Mouse (Mus musculus) activated CD4-positive, CD25-positive, alpha-beta regulatory T cell, adult 4 months (primary cell): ENCODE measurements around the gene Inhbc. TPM values are rescaled to one million over a fixed set of nuclear protein-coding genes. Genes with fewer than 3 reads are reported as not detected.

Experiments used
- polyA plus RNA-seq, 2 experiments: library from polyadenylated mRNA; unstranded; fragments of 100-300 nt; shearing (Covaris generic); gene quantifications; one replicate each; pipeline ENCODE4 v1.2.1; 2017

The Inhbc gene
- polyA plus RNA-seq, 2 experiments from 2014 or later, result not detected

Other genes with a start within 250 kb of the Inhbc start
- gene Os9, start 249.3 kb downstream of the Inhbc start, polyA plus RNA-seq, result 10 to 100 TPM; 51.3 to 75.5 TPM
- 100 to 1,000 TPM; 152 to 209 TPM for gene B4galnt1, start 205.2 kb downstream of the Inhbc start, polyA plus RNA-seq
- gene Slc26a10, start 189.8 kb downstream of the Inhbc start, polyA plus RNA-seq, result 1 to 10 TPM; 2.5 to 2.7 TPM
- not detected for gene Arhgef25, start 180.3 kb downstream of the Inhbc start, polyA plus RNA-seq
- 10 to 100 TPM; 40.6 to 42.9 TPM for gene Dtx3, start 174.7 kb downstream of the Inhbc start, polyA plus RNA-seq
- gene Pip4k2c, start 158.8 kb downstream of the Inhbc start, polyA plus RNA-seq, result 10 to 100 TPM; 24.2 to 27.8 TPM
- gene Kif5a, start 107.1 kb downstream of the Inhbc start, polyA plus RNA-seq, result under 1 TPM; 0.18 to 0.70 TPM
- gene Dctn2, start 104.1 kb downstream of the Inhbc start, polyA plus RNA-seq, result 10 to 100 TPM; 55.4 to 60.6 TPM
- gene Mbd6, start 81.4 kb downstream of the Inhbc start, polyA plus RNA-seq, result 10 to 100 TPM in 1 of 2 experiments, 1 to 10 TPM in 1; 4.0 to 10.6 TPM
- gene Mars, start 58.6 kb downstream of the Inhbc start, polyA plus RNA-seq, result 10 to 100 TPM; 21.6 to 21.9 TPM
- gene Arhgap9, start 48.5 kb downstream of the Inhbc start, polyA plus RNA-seq, result 100 to 1,000 TPM; 125 TPM
- under 1 TPM; 0.15 to 0.75 TPM for gene Gli1, start 28.5 kb downstream of the Inhbc start, polyA plus RNA-seq
- under 1 TPM in 1 of 2 experiments, not detected in 1; 0.07 TPM for gene Inhbe, start 16.0 kb downstream of the Inhbc start, polyA plus RNA-seq
- gene R3hdm2, start 9.9 kb upstream of the Inhbc start, polyA plus RNA-seq, result 10 to 100 TPM; 14.4 to 15.0 TPM
- under 1 TPM in 1 of 2 experiments, not detected in 1; 0.92 TPM for gene Stac3, start 131.3 kb upstream of the Inhbc start, polyA plus RNA-seq
- gene Ndufa4l2, start 144.5 kb upstream of the Inhbc start, polyA plus RNA-seq, result not detected
- gene Shmt2, start 152.0 kb upstream of the Inhbc start, polyA plus RNA-seq, result 10 to 100 TPM; 34.2 to 50.7 TPM
- gene Nxph4, start 164.1 kb upstream of the Inhbc start, polyA plus RNA-seq, result not detected